Mouse (Mus musculus): Measurements from ENCODE around the gene Col23a1.
"Not testable (repeated sequence)": the region's sequence is repeated elsewhere in the genome, so short reads cannot be mapped to it uniquely, and the experiment has no call there.

The Col23a1 gene

GRCm38 (mm10) chr11:51618894-51619408 is 329.2 kb downstream of the Col23a1 start:
- in situ Hi-C loops (cut with MseI, MboI): loop anchor here (5.0 kb wide), 1 partner anchor 63 kb away; no protein-coding TSS in a partner anchor

- in situ Hi-C loops (cut with MseI, MboI): loop anchor here (5.0 kb wide), 1 partner anchor 63 kb away; no protein-coding TSS in a partner anchor
These were observed 329.8 kb downstream of the Col23a1 start, which contains the start of gene Nhp2 for GRCm38 (mm10) chr11:51619409-51620060. Gene Nhp2 (plus strand): TSS chr11:51619735.

- in situ Hi-C loops (cut with MseI, MboI): no loop called here
These were observed 330.4 kb downstream of the Col23a1 start for GRCm38 (mm10) chr11:51620084-51620483.

GRCm38 (mm10) chr11:51621776-51622175 is 332.1 kb downstream of the Col23a1 start:
- in situ Hi-C loops (cut with MseI, MboI): no loop called here

- in situ Hi-C loops (cut with MseI, MboI): no loop called here
These were observed 333.3 kb downstream of the Col23a1 start for GRCm38 (mm10) chr11:51622971-51623491.

GRCm38 (mm10) chr11:51625187-51625820 is 335.6 kb downstream of the Col23a1 start:
- in situ Hi-C loops (cut with MseI, MboI): no loop called here

- in situ Hi-C loops (cut with MseI, MboI): no loop called here
These were observed 337.7 kb downstream of the Col23a1 start for GRCm38 (mm10) chr11:51627425-51627824.

GRCm38 (mm10) chr11:51627907-51628306 is 338.2 kb downstream of the Col23a1 start:
- in situ Hi-C loops (cut with MseI, MboI): no loop called here

GRCm38 (mm10) chr11:51629651-51630314 is 340.1 kb downstream of the Col23a1 start:
- in situ Hi-C loops (cut with MseI, MboI): no loop called here

- in situ Hi-C loops (cut with MseI, MboI): no loop called here
These were observed 342.5 kb downstream of the Col23a1 start for GRCm38 (mm10) chr11:51632130-51632753.

GRCm38 (mm10) chr11:51633200-51633599 is 343.5 kb downstream of the Col23a1 start:
- in situ Hi-C loops (cut with MseI, MboI): not testable (repeated sequence)

All from mouse trophoblast stem cell (cell line).